Mouse (Mus musculus): ENCODE measurements at regions not wholly inside any gene's neighbourhood (a gene's known extent, or its start where the extent isn't known, plus 50 kb on each side); places are given as distances from the start of the nearest gene placed in this dataset.

- TF ChIP-seq CTCF (IDR thresholded peaks at IDR 0.05 in 2 of 3, conservative IDR thresholded peaks at IDR 0.05 in 1 of 3; ENCODE audit: control insufficient read depth in 1 of 3, insufficient read depth in 1 of 3, low read depth in 2 of 3, low read length in 3 of 3, poor library complexity in 1 of 3, severe bottlenecking in 1 of 3) (no peak), POLR2A (IDR thresholded peaks at IDR 0.05; ENCODE audit: control insufficient read depth in 1 of 2, insufficient read depth in 1 of 2, low read depth in 1 of 2, low read length in 2 of 2, poor library complexity in 1 of 2) (no peak), MAZ (IDR thresholded peaks at IDR 0.05; ENCODE audit: low read depth, low read length) (no peak), MAFK (IDR thresholded peaks at IDR 0.05; ENCODE audit: borderline replicate concordance, low read depth, low read length) (no peak), CHD2 (IDR thresholded peaks at IDR 0.05; ENCODE audit: low read length) (no peak), MAX (IDR thresholded peaks at IDR 0.05; ENCODE audit: low read length) (no peak), ETS1 (IDR thresholded peaks at IDR 0.05; ENCODE audit: low read depth, low read length) (no peak), POLR2AphosphoS5 (IDR thresholded peaks at IDR 0.05; ENCODE audit: borderline replicate concordance, low read depth, low read length) (no peak), TCF12 (IDR thresholded peaks at IDR 0.05; ENCODE audit: low read depth, low read length) (no peak), USF1 (IDR thresholded peaks at IDR 0.05; ENCODE audit: low read depth, low read length) (no peak)
Observed at GRCm38 (mm10) chr6:51805656-51806055, 206.7 kb downstream of the Skap2 start.
